Mouse (Mus musculus): ENCODE data around the gene Fkbp5.

Fkbp5 gene

GRCm38 (mm10) chr17:28467749-28468148 lies 49.6 kb downstream of the Fkbp5 start:
- ATAC-seq (ENCODE audit: insufficient number of reproducible peaks, low FRiP score, low TSS enrichment), result no peak

- ATAC-seq (ENCODE audit: insufficient number of reproducible peaks, low FRiP score, low TSS enrichment), result no peak
Observed at GRCm38 (mm10) chr17:28465968-28466367, 51.4 kb downstream of the Fkbp5 start.

- ATAC-seq (ENCODE audit: insufficient number of reproducible peaks, low FRiP score, low TSS enrichment), result no peak
Observed at GRCm38 (mm10) chr17:28463701-28464443, 53.5 kb downstream of the Fkbp5 start.

- ATAC-seq (ENCODE audit: insufficient number of reproducible peaks, low FRiP score, low TSS enrichment), result no peak
Observed at GRCm38 (mm10) chr17:28460388-28460787, 56.9 kb downstream of the Fkbp5 start.

GRCm38 (mm10) chr17:28455098-28455497 lies 62.2 kb downstream of the Fkbp5 start:
- ATAC-seq (ENCODE audit: insufficient number of reproducible peaks, low FRiP score, low TSS enrichment), result no peak

- ATAC-seq (ENCODE audit: insufficient number of reproducible peaks, low FRiP score, low TSS enrichment), result no peak
Observed at GRCm38 (mm10) chr17:28452889-28453288, 64.4 kb downstream of the Fkbp5 start.

GRCm38 (mm10) chr17:28451914-28452313 lies 65.4 kb downstream of the Fkbp5 start:
- ATAC-seq (ENCODE audit: insufficient number of reproducible peaks, low FRiP score, low TSS enrichment), result no peak

GRCm38 (mm10) chr17:28451487-28451886 lies 65.8 kb downstream of the Fkbp5 start:
- ATAC-seq (ENCODE audit: insufficient number of reproducible peaks, low FRiP score, low TSS enrichment), result no peak

- ATAC-seq (ENCODE audit: insufficient number of reproducible peaks, low FRiP score, low TSS enrichment), result no peak
Observed at GRCm38 (mm10) chr17:28448225-28448624, 69.1 kb downstream of the Fkbp5 start.

- ATAC-seq (ENCODE audit: insufficient number of reproducible peaks, low FRiP score, low TSS enrichment), result no peak
Observed at GRCm38 (mm10) chr17:28447789-28448188, 69.5 kb downstream of the Fkbp5 start.

- no peak for ATAC-seq (ENCODE audit: insufficient number of reproducible peaks, low FRiP score, low TSS enrichment)
Observed at GRCm38 (mm10) chr17:28446820-28447168, 70.5 kb downstream of the Fkbp5 start.

GRCm38 (mm10) chr17:28445886-28446819 lies 71.2 kb downstream of the Fkbp5 start:
- ATAC-seq (ENCODE audit: insufficient number of reproducible peaks, low FRiP score, low TSS enrichment), result no peak

- ATAC-seq (ENCODE audit: insufficient number of reproducible peaks, low FRiP score, low TSS enrichment), result no peak
Observed at GRCm38 (mm10) chr17:28442661-28443060, 74.7 kb downstream of the Fkbp5 start.

- no peak for ATAC-seq (ENCODE audit: insufficient number of reproducible peaks, low FRiP score, low TSS enrichment)
Observed at GRCm38 (mm10) chr17:28438342-28439115, 78.8 kb downstream of the Fkbp5 start.

- ATAC-seq (ENCODE audit: insufficient number of reproducible peaks, low FRiP score, low TSS enrichment), result no peak
Observed at GRCm38 (mm10) chr17:28437938-28438337, 79.4 kb downstream of the Fkbp5 start.

GRCm38 (mm10) chr17:28434921-28435485 lies 82.3 kb downstream of the Fkbp5 start:
- ATAC-seq (ENCODE audit: insufficient number of reproducible peaks, low FRiP score, low TSS enrichment), result no peak

GRCm38 (mm10) chr17:28433029-28433428 lies 84.3 kb downstream of the Fkbp5 start:
- no peak for ATAC-seq (ENCODE audit: insufficient number of reproducible peaks, low FRiP score, low TSS enrichment)

- ATAC-seq (ENCODE audit: insufficient number of reproducible peaks, low FRiP score, low TSS enrichment), result no peak
Observed at GRCm38 (mm10) chr17:28431931-28432335, 85.4 kb downstream of the Fkbp5 start.

GRCm38 (mm10) chr17:28431038-28431437 lies 86.3 kb downstream of the Fkbp5 start:
- no peak for ATAC-seq (ENCODE audit: insufficient number of reproducible peaks, low FRiP score, low TSS enrichment)

- ATAC-seq (ENCODE audit: insufficient number of reproducible peaks, low FRiP score, low TSS enrichment), result no peak
Observed at GRCm38 (mm10) chr17:28428474-28429258, 88.7 kb downstream of the Fkbp5 start.

All from cerebellum, adult (tissue).